Mouse (Mus musculus): Measurements from ENCODE around the gene Oprm1.

The Oprm1 gene

GRCm38 (mm10) chr10:6895796-6896195 is 137.5 kb downstream of the Oprm1 start:
- DNase-seq: no peak

GRCm38 (mm10) chr10:6896659-6897303 is 138.5 kb downstream of the Oprm1 start:
- no peak for DNase-seq

- DNase-seq: no peak
These were observed 141.8 kb downstream of the Oprm1 start for GRCm38 (mm10) chr10:6900126-6900525.

GRCm38 (mm10) chr10:6901819-6902393 is 143.6 kb downstream of the Oprm1 start:
- DNase-seq: no peak

GRCm38 (mm10) chr10:6909763-6910162 is 151.5 kb downstream of the Oprm1 start:
- no peak for DNase-seq

GRCm38 (mm10) chr10:6915991-6916390 is 157.7 kb downstream of the Oprm1 start:
- DNase-seq: no peak

GRCm38 (mm10) chr10:6916545-6917257 is 158.4 kb downstream of the Oprm1 start:
- no peak for DNase-seq

GRCm38 (mm10) chr10:6926724-6927123 is 168.4 kb downstream of the Oprm1 start:
- DNase-seq: no peak

- DNase-seq: no peak
These were observed 169.4 kb downstream of the Oprm1 start for GRCm38 (mm10) chr10:6927600-6928223.

GRCm38 (mm10) chr10:6928905-6929304 is 170.6 kb downstream of the Oprm1 start:
- DNase-seq: no peak

- DNase-seq: no peak
These were observed 172.1 kb downstream of the Oprm1 start for GRCm38 (mm10) chr10:6930398-6930797.

GRCm38 (mm10) chr10:6930889-6931288 is 172.6 kb downstream of the Oprm1 start:
- DNase-seq: no peak

- DNase-seq: no peak
These were observed 176.5 kb downstream of the Oprm1 start for GRCm38 (mm10) chr10:6934776-6935175.

- no peak for DNase-seq
These were observed 178.5 kb downstream of the Oprm1 start for GRCm38 (mm10) chr10:6936671-6937425.

GRCm38 (mm10) chr10:6953115-6953514 is 194.8 kb downstream of the Oprm1 start:
- DNase-seq: no peak

- no peak for DNase-seq
These were observed 196.2 kb downstream of the Oprm1 start for GRCm38 (mm10) chr10:6954533-6954932.

- no peak for DNase-seq
These were observed 198.1 kb downstream of the Oprm1 start for GRCm38 (mm10) chr10:6956357-6956756.

GRCm38 (mm10) chr10:6958791-6959190 is 200.5 kb downstream of the Oprm1 start:
- DNase-seq: no peak

GRCm38 (mm10) chr10:6967588-6968242 is 209.4 kb downstream of the Oprm1 start:
- DNase-seq: no peak

- DNase-seq: no peak
These were observed 210.0 kb downstream of the Oprm1 start for GRCm38 (mm10) chr10:6968334-6968733.

GRCm38 (mm10) chr10:6977843-6978242 is 219.5 kb downstream of the Oprm1 start:
- no peak for DNase-seq

- DNase-seq: no peak
These were observed 220.4 kb downstream of the Oprm1 start for GRCm38 (mm10) chr10:6978733-6979132.
